Mouse (Mus musculus) olfactory bulb, adult 2 months (tissue): ENCODE measurements around the gene Npy4r. TPM values are rescaled to one million over a fixed set of nuclear protein-coding genes. Genes with fewer than 3 reads are reported as not detected.
A peak's percentile ranks its signal among the peaks of the same experiment; 100 is the strongest.

ENCODE experiments used
- H3K27ac ChIP-seq: fragments of 200-500 bp; 2 replicates; pipeline ENCODE4 v1.5.1; 2012; ENCODE audit warnings: low read depth, low read length; ENCODE audit not compliant: insufficient read depth
- H3K4me1 ChIP-seq: fragments of 200-500 bp; 2 replicates; pipeline ENCODE4 v1.6.1; 2012; ENCODE audit warnings: low read length; ENCODE audit not compliant: control insufficient read depth, insufficient read depth
- H3K4me3 ChIP-seq: fragments of 200-500 bp; 2 replicates; pipeline ENCODE4 v1.5.1; 2012; ENCODE audit warnings: mild to moderate bottlenecking, low read depth, low read length, moderate library complexity; ENCODE audit not compliant: insufficient read depth
- CTCF ChIP-seq: fragments of 200-500 bp; IDR thresholded peaks from 2 replicates; pipeline ENCODE4 v1.5.1; 2012; ENCODE audit warnings: low read depth, mild to moderate bottlenecking, low read length, moderate library complexity; ENCODE audit not compliant: insufficient read depth
- POLR2A ChIP-seq: fragments of 200-500 bp; IDR thresholded peaks from 2 replicates; pipeline ENCODE4 v1.6.1; 2012; ENCODE audit warnings: mild to moderate bottlenecking, low read depth, low read length, moderate library complexity; ENCODE audit not compliant: insufficient read depth
- WGBS: fragments of 180-500 bp; shearing (Covaris S2); methylation state at CpG from one replicate; pipeline ENCODE4 v1.1.7; 2018; 5-methylcytosine and 5-hydroxymethylcytosine counted together
- polyA plus RNA-seq: library from polyadenylated mRNA; stranded (reverse); fragments of >200 nt; gene quantifications from 2 replicates; pipeline ENCODE4 v1.2.4, GENCODE M21; 2012; ENCODE audit warnings: low replicate concordance; ENCODE audit not compliant: missing spikeins, insufficient read depth, insufficient read length

Gene Npy4r
- polyA plus RNA-seq, 1 experiment, result not detected

DNA sequence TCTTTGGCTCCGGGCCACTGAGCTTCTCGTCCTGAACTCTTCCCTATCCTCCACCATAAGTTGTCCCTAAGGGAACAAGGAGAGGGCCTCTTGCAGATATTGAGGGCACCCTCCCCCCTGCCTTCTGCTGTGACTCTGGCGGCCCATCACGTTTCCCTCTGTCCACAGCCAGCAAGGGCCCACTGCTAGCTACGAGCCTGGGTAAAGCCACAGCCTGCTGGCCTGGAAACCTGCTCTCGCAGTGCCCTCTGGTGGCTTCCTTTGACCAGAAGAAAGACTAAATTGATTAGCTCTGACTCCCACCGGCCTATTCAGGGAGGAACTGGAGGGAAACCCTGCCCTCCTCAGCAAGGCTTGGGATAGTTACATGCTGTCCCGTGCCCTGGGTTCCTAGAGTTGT, 47.4 kb downstream of the Npy4r start:
- no peaks in the 10 kb centered on the region for H3K4me1 ChIP-seq

DNA sequence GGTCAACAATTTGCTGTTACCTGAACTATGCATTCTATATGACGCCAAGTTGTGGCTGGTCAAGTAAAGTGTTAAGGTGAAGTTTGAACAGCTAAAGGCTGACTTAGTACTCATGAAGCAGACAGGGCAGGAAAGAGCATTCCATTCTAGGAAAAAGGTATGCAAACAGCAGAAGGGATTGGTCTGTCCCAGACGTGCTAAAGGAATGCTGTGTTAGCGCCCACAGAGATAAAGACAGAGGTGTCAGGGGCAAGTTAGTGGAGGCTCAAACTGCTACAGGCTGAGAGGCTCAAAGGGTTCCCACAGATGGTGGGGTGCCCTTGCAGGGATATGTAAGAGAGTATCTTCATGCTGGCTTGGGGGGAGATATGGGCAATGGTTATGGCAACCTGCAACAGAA, 48.4 kb downstream of the Npy4r start:
- H3K4me3 ChIP-seq, result no peak overlapping the region
- H3K4me1 ChIP-seq, result no peaks in the 10 kb centered on the region
- no peak overlapping the region for H3K27ac ChIP-seq
- 97% methylated on average over 3 of the region's 3 CpGs for WGBS
- TF ChIP-seq CTCF, result no peak
- TF ChIP-seq POLR2A, result no peak

More for the DNA sequence above, 47.4 kb downstream of the Npy4r start:
- Histone ChIP-seq H3K4me3 (no peak overlapping the region), H3K27ac (no peak overlapping the region)
- 30% methylated on average over 8 of the region's 8 CpGs for WGBS
- TF ChIP-seq POLR2A (no peak), CTCF (peak; percentile 8; the same call in 1 of the 2 replicates)

DNA sequence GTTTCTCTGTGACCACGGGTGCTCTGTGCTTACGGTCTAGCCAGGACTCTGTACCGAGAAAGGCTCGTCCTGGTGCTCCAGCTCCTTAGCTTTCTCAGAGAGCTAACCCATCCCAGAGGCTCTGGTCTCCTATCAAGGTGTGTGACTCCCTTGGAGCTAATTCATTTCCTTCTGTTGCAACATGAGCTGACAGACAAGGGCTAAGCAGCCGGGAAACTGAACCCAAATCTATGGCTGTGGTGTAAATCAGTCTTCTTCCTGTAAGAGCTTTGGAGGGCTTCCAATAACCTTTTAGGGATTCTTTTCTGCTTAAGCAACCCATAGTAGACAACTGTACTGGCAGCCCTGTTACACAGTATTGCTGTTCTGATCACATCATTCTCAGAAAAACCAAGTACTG, 49.7 kb downstream of the Npy4r start, which contains the start of gene A630023A22Rik:
Gene A630023A22Rik (minus strand): TSS at position 154 of the 400 bp plus-strand sequence.
- 79% methylated on average over 5 of the region's 5 CpGs for WGBS
- no peak for TF ChIP-seq CTCF
- TF ChIP-seq POLR2A, result no peak
- H3K4me3 ChIP-seq, result no peak within 1 kb of the TSS
- H3K4me1 ChIP-seq, result no peaks in the 10 kb centered on the region
- no peak within 1 kb of the TSS for H3K27ac ChIP-seq

DNA sequence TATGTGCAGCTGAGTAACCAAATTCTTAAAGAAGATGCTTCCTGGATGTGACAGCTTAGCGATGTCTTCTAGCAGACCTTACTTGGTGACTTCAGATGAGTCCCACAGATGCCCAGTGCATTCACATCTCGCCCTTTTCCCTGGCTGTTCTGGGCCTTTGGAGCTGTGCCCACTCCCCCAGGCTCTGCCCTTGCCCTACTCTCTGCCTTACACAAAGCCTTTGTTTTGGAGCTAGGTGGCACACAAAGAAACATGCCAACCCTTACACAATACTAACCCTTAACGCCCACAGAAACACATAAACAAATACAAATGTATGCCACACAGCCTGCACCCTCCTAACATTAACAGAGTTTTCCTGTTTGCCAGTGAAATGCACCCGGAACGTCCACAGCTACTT, 56.1 kb downstream of the Npy4r start:
- Histone ChIP-seq H3K27ac (no peak overlapping the region), H3K4me1 (peaks cover 2% of the 10 kb centered on the region; the same call in 1 of the 2 replicates), H3K4me3 (no peak overlapping the region)
- TF ChIP-seq CTCF (no peak), POLR2A (no peak)
- WGBS, result 53% methylated on average over 5 of the region's 5 CpGs

Other genes with a start within 250 kb of the Npy4r start
- not detected in 2 replicates for gene Gdf10, start 228.9 kb downstream of the Npy4r start, polyA plus RNA-seq
- gene Gdf2, start 211.4 kb downstream of the Npy4r start, polyA plus RNA-seq, result not detected in 2 replicates
- gene Rbp3, start 198.5 kb downstream of the Npy4r start, polyA plus RNA-seq, result not detected in 2 replicates
- gene Zfp488, start 173.7 kb downstream of the Npy4r start, polyA plus RNA-seq, result not detected in 2 replicates
- gene Gm30083, start 137.3 kb downstream of the Npy4r start, polyA plus RNA-seq, result not detected in 2 replicates
- gene Gm5460, start 135.7 kb downstream of the Npy4r start, polyA plus RNA-seq, result not detected in 2 replicates
- not detected in 2 replicates for gene Antxrl, start 99.8 kb downstream of the Npy4r start, polyA plus RNA-seq
- gene Anxa8, start 66.5 kb downstream of the Npy4r start, polyA plus RNA-seq, result not detected in 2 replicates
- not detected in 2 replicates for gene A630023A22Rik, start 49.7 kb downstream of the Npy4r start, polyA plus RNA-seq
- gene Gprin2, start 49.2 kb upstream of the Npy4r start, polyA plus RNA-seq, result not detected in 2 replicates
- gene Syt15, start 67.1 kb upstream of the Npy4r start, polyA plus RNA-seq, result not detected in 2 replicates
- not detected in 2 replicates for gene Shld2, start 158.0 kb upstream of the Npy4r start, polyA plus RNA-seq
- 89.8 and 428 TPM in 2 replicates for gene Glud1, start 158.2 kb upstream of the Npy4r start, polyA plus RNA-seq
- not detected in 2 replicates for gene Fam25c, start 202.9 kb upstream of the Npy4r start, polyA plus RNA-seq
- gene Sncg, start 222.3 kb upstream of the Npy4r start, polyA plus RNA-seq, result not detected in 2 replicates
- not detected in 2 replicates for gene Mmrn2, start 223.0 kb upstream of the Npy4r start, polyA plus RNA-seq